Mouse (Mus musculus): Measurements from ENCODE around the gene Pabpn1l.

The Pabpn1l gene

GRCm38 (mm10) chr8:122622727-122623126 lies at the start of gene Pabpn1l:
Gene Pabpn1l (minus strand): TSS chr8:122622739.
- no peak for DNase-seq (ENCODE audit: low read depth, low spot score)

- no peak for DNase-seq (ENCODE audit: low read depth, low spot score)
These were observed 49.4 kb upstream of the Pabpn1l start for GRCm38 (mm10) chr8:122671894-122672293.

- no peak for DNase-seq (ENCODE audit: low read depth, low spot score)
These were observed 48.2 kb upstream of the Pabpn1l start for GRCm38 (mm10) chr8:122670718-122671117.

GRCm38 (mm10) chr8:122670001-122670400 lies 47.5 kb upstream of the Pabpn1l start:
- DNase-seq (ENCODE audit: low read depth, low spot score), result no peak

- no peak for DNase-seq (ENCODE audit: low read depth, low spot score)
These were observed 46.8 kb upstream of the Pabpn1l start for GRCm38 (mm10) chr8:122669370-122669769.

GRCm38 (mm10) chr8:122667854-122668253 lies 45.3 kb upstream of the Pabpn1l start:
- DNase-seq (ENCODE audit: low read depth, low spot score), result no peak

- DNase-seq (ENCODE audit: low read depth, low spot score), result no peak
These were observed 44.3 kb upstream of the Pabpn1l start for GRCm38 (mm10) chr8:122666827-122667226.

GRCm38 (mm10) chr8:122666338-122666764 lies 43.8 kb upstream of the Pabpn1l start:
- no peak for DNase-seq (ENCODE audit: low read depth, low spot score)

- DNase-seq (ENCODE audit: low read depth, low spot score), result no peak
These were observed 43.3 kb upstream of the Pabpn1l start for GRCm38 (mm10) chr8:122665667-122666316.

- DNase-seq (ENCODE audit: low read depth, low spot score), result peak; percentile 72
These were observed 42.7 kb upstream of the Pabpn1l start for GRCm38 (mm10) chr8:122665221-122665620.

- no peak for DNase-seq (ENCODE audit: low read depth, low spot score)
These were observed 41.1 kb upstream of the Pabpn1l start for GRCm38 (mm10) chr8:122663670-122664069.

- DNase-seq (ENCODE audit: low read depth, low spot score), result no peak
These were observed 40.6 kb upstream of the Pabpn1l start for GRCm38 (mm10) chr8:122663106-122663505.

- DNase-seq (ENCODE audit: low read depth, low spot score), result no peak
These were observed 39.4 kb upstream of the Pabpn1l start for GRCm38 (mm10) chr8:122661894-122662293.

GRCm38 (mm10) chr8:122661138-122661537 lies 38.6 kb upstream of the Pabpn1l start:
- peak; percentile 75 for DNase-seq (ENCODE audit: low read depth, low spot score)

- no peak for DNase-seq (ENCODE audit: low read depth, low spot score)
These were observed 37.5 kb upstream of the Pabpn1l start for GRCm38 (mm10) chr8:122660022-122660421.

GRCm38 (mm10) chr8:122658807-122659160 lies 36.2 kb upstream of the Pabpn1l start:
- DNase-seq (ENCODE audit: low read depth, low spot score), result no peak

GRCm38 (mm10) chr8:122658149-122658806 lies 35.7 kb upstream of the Pabpn1l start:
- no peak for DNase-seq (ENCODE audit: low read depth, low spot score)

GRCm38 (mm10) chr8:122656056-122656999 lies 33.8 kb upstream of the Pabpn1l start:
- DNase-seq (ENCODE audit: low read depth, low spot score), result peak; percentile 61

GRCm38 (mm10) chr8:122654768-122655167 lies 32.2 kb upstream of the Pabpn1l start:
- peak; percentile 58 for DNase-seq (ENCODE audit: low read depth, low spot score)

- no peak for DNase-seq (ENCODE audit: low read depth, low spot score)
These were observed 30.1 kb upstream of the Pabpn1l start for GRCm38 (mm10) chr8:122652643-122653042.

- DNase-seq (ENCODE audit: low read depth, low spot score), result peak; percentile 98
These were observed 28.9 kb upstream of the Pabpn1l start for GRCm38 (mm10) chr8:122651326-122651921.
